Mouse (Mus musculus): ENCODE measurements around the gene Zfyve28.

The Zfyve28 gene

DNA sequence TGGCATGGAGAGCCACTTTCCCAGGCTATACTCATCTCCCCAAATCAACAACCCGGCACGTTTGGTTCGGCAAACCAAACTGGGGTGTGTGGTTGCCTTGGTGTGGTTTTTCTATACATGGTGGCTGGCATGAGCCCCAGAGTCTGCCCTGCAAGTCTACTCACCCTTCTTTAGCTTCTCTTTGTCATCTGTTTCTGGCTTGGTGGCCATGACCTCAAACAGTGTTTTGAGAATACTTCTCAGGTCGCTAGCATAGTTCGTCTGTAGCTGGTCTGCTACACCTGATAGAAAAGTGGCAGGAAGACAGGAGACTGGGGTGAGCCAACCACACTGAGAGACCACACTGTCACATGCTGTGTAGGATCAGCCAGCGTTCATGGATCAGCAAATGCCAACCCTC lies 89.6 kb downstream of the Zfyve28 start:
- no peak for DNase-seq

DNA sequence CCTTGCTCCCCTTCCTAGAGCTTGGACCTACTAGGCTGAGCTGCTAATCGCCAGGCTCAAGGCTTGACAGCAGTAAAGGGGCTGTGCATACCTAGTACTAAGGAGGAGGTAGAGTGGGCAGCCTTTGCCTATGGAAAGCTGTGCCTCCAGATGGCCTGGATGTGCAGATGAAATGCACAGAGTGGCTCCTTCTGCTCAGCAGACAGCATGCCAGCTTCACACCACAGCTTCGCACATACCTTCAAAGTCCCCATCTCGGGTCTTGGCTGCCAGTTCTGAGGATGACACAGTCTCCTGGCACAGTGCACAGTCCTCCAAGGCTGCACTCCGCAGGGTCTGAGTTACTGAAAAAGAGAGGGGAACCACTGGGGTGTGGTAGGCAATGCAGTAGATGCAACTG lies 91.0 kb downstream of the Zfyve28 start:
- DNase-seq: no peak

GRCm38 (mm10) chr5:34196423-34196822 lies 91.8 kb downstream of the Zfyve28 start:
- DNase-seq: no peak

DNA sequence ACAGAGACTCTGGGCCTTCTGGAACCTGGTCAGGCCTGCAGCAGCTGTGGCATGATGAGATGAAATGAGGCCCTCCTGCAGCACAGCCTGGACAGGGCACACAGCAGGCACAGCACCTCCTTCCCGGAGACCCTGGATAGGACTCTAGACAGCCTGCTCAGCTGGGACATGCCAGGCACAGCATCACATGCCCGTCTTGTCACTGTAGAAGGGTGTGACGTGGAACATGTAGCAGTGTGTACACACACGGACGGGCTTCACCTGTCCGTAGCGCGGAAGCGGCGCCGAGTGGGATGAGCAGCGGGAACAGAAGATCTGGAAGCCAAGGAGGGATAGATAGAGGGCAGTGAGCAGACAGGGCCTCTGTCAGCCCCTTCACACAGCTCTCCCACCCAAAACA lies 92.5 kb downstream of the Zfyve28 start:
- DNase-seq: no peak

DNA sequence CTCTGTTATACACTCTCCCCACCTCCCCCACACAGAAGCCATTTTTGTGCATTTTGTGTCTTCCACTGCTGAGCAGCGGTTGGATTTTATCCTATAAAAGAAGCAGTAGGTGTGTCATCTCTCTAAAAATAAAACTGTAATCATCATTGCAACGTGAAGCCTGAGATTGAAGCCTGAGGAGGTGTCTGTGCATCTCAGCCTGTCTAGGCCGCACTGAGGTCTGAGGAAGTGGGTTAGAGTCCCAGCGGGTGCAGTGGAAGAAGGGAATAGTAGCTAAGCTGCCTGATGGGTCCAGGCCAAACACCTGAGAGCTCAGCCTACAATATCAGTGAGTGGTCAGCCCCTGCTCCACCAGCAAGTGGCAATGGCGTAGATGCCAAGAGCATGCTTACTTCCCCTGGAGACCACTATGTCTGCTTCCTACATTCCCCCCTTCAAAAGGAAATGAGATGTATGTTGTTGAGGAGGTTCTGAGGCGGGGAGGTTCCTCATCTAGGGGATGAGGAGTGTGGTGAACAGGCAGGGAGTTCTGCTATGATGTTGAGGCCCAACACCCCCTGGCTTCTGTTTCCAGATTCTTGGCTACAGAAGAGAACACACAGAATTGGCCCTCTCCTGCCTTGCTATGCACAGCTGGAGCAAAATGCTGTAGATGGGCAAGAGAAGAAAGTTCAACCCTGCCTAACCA lies 93.1 kb downstream of the Zfyve28 start:
- no peak for DNase-seq

DNA sequence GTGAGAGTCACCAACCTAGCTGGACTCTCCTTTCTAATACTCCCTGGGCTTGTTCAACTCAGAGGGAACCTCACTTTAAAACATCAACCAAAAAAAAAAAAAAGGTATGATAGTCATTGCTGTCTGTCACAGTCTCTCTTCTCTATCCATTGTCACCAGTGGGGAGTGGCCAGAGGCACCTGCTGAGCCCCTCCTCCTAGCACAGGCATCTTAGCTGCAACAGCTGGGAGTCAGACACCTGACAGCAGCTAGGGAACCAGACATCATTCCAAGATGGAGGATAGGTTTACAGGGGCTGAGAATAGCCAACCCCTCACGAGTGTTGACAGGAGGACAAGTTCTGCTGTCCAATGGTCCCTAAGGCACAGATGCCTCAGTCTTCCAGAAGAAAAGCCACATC lies 93.8 kb downstream of the Zfyve28 start:
- no peak for DNase-seq

- DNase-seq: peak; percentile 72
Measured at GRCm38 (mm10) chr5:34191843-34192242, 96.4 kb downstream of the Zfyve28 start.

DNA sequence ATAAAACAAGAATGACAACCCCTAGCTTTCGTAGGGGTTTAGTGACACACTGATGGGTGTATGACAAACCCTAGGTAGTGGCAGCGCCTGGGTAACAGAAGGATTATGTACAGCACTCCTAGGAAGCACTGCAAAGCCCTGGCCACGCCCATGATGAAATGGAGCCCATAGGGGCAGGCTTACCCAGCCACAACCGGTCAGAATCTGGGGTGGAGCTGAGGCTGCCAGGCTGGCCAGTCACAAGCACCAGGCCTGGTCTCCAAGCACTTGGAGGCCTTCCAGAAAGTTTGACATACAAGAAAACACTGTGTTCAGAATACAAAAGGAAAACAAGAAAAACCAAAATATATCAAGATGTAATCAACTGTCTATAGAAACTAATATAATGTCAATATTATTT lies 97.2 kb downstream of the Zfyve28 start:
- DNase-seq: peak; percentile 88

- DNase-seq: no peak
Measured at GRCm38 (mm10) chr5:34189521-34189920, 98.7 kb downstream of the Zfyve28 start.

- no peak for DNase-seq
Measured at GRCm38 (mm10) chr5:34188856-34189255, 99.4 kb downstream of the Zfyve28 start.

- peak; percentile 100 for DNase-seq
Measured at GRCm38 (mm10) chr5:34187601-34188316, 100.5 kb downstream of the Zfyve28 start, which contains the start of gene Mxd4. Gene Mxd4, minus strand, starts transcription at chr5:34187720.

- DNase-seq: peak; percentile 79
Measured at GRCm38 (mm10) chr5:34186961-34187391, 101.3 kb downstream of the Zfyve28 start.

DNA sequence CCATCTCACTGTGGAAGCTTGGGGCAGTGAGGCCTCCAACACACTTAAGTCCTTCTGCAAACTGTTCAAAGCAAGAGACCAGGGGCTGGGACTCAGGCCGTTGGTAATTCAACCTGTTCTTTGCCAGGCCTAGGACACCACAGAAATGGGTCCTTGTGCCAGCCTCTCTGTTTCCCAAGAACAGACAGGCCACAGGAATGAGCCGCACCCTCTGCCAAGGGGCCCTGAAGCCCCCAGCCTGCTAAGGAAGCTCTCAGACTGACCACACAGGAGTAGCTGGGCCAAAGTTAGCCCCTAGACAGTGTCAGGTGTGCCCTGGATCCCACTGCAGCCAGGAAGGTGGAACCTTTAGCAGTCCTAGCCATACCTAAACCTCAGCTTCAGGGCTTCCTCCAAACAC lies 101.9 kb downstream of the Zfyve28 start:
- DNase-seq: peak; percentile 28

- no peak for DNase-seq
Measured at GRCm38 (mm10) chr5:34185791-34186190, 102.5 kb downstream of the Zfyve28 start.

DNA sequence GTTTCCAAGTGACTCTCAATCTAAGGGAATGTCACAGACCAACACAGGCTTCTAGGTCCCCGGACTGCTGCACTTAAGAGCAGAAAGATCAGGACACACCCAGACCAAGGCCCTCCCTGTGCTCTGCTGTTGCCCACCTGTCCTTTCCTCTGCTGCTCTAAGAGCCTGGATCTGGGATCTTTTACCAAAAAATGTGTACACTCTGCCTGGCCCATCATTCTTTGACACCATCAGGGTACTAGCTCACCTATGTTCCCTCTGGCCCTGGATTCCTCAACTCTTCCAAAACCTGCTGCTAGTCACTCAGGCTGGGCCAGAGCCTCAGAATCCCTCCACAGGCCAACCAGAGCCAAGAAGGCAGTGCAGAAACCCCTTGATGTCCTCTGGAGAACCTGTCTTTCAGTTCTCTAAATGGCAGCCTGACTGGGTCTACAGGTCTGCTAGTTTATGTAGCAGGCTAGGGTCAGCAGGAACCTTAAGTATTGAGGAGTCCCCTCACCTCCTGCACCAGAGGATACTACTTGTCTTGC lies 103.1 kb downstream of the Zfyve28 start:
- DNase-seq: peak; percentile 2

DNA sequence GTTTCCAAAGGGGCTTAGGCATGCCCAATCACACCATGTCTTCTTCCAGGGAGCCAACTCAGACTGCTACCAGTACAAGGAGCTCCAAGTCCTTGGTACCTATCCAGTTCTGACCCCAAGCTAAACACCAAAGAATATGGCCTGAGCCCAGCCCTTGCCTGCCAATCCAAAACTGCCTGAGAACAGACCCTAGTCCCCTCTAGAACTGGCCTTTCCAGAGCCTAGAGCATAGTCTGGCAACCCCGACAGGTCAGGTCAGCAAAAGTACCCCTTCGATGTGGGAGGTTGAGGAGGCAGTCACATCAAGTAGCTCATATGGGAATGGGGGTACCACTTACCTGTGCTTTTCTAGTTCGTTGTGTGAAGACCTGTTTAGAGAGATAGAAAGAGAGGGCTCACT lies 104.3 kb downstream of the Zfyve28 start:
- no peak for DNase-seq

DNA sequence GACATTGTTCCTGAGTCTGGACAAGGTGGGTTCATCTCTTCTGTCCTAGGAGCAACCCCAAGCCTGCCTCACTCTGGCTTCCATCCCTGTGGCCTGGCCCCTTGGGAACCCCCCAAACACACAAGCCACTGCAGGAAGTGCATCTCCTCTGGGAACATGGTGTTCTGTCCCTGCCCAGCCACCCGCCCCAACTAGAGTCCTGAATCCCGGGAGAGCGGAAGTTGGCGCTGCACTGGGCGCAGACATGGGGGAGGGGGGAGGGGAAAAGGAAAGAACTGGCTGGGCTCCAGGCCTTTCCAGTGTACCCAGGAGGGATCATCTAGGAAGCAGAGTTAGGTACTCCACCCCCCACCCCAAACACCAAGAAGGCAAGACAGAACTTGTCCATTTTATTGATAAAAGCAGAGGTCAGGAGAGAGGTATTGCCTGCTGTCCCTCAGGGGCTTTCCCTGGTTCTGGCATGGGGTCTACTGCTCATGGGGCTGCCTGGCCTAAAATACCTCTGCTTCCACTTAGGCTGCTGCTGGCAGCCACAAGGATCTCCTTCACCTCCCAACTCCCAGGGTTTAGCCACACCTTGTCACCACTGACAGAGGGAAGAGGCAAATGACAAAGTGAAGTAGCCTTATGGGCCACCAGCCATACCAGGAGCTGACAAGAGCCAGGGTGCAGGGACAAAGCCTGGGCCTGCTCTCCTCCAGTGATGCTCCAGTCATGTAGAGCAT lies 104.9 kb downstream of the Zfyve28 start:
- peak; percentile 83 for DNase-seq

GRCm38 (mm10) chr5:34182486-34182885 lies 105.8 kb downstream of the Zfyve28 start:
- DNase-seq: peak; percentile 38

- DNase-seq: no peak
Measured at GRCm38 (mm10) chr5:34177821-34178220, 110.4 kb downstream of the Zfyve28 start.

DNA sequence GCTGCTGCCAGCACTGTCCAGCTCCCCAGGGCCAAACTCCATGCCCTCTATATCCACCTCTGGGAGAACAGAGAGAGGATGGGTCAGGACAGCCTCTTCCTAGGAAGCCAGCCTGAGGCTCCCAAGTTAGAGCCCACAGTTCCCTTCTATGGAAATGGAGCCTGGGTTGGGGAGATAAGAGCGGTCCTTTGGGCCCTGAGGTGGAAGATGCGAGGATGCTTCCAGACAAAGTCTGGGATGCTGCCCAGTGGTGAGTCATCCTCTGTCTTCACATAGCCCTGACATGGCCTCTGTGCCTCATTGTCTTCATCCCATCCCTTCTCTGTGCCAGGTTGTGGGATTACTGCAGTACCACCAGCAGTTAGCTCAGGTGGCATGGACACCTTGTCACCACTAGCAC lies 111.2 kb downstream of the Zfyve28 start:
- no peak for DNase-seq

DNA sequence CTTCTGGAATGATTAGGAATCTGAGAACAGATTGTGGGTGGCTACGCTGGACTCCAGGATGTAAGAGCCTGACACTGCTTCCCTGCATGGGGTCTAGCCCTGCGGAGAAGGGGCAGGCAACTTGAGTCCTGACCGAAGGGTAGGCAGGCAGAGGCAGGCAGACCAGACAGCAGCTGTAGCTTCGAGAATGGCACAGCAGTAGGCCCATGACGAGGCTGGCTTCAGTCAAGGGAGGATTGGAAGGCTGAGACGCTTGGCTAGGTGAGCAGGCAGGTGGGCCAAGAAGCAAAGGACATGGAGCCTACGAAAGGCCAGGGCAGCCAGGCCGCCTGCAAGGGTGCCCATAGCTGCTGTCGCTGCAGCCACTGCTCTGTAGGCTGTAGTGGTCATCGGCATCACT lies 111.6 kb downstream of the Zfyve28 start:
- no peak for DNase-seq

DNA sequence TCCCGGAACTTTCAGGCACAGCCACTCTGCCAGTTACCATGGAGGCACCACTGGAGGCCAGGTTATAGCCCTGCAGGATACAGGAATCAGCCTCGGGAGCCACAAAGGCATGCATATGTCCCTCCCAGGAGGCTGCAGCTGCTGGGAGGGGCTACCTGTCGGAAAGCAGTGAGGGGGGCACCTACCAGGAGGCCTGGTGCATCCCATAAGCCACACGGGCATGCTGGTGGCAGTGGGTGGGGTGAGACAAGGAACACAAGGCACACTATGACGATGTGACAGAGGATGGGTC lies 112.9 kb downstream of the Zfyve28 start:
- no peak for DNase-seq

- no peak for DNase-seq
Measured at GRCm38 (mm10) chr5:34174550-34175402, 113.5 kb downstream of the Zfyve28 start.
